Mouse (Mus musculus) embryonic fibroblast, embryonic 13.5 days (primary cell): ENCODE measurements around the gene Slamf8.

ENCODE experiments used
- CTCF ChIP-seq: IDR thresholded peaks from 2 replicates; pipeline ENCODE4 v1.5.1; 2011; ENCODE audit warnings: mild to moderate bottlenecking, control low read depth, low read length, moderate library complexity, borderline replicate concordance; ENCODE audit not compliant: insufficient read depth
- POLR2A ChIP-seq: IDR thresholded peaks from 2 replicates; pipeline ENCODE4 v1.6.1; 2011; ENCODE audit warnings: low read depth, mild to moderate bottlenecking, control low read depth, low read length, moderate library complexity

DNA sequence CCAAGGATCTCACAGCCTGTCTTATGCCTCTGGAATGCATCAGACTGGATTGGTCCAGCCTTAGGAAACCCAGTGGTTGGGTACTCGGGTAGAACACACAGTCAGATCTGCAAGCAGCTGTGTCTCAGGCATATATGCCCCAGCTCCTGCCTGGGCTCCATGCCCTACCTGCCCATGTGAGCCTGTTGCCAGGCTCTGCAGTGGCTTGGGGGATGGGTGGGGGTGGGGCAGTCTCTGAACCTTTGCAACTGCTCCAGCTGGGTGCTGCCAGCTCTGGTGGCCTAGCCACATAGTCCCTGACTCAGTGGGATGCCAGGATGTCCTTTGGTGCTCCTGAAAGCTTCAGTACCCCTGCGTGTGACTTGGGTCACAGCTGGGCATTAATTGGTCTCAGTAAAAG is 41.1 kb downstream of the Slamf8 start:
- no peak for TF ChIP-seq CTCF
- TF ChIP-seq POLR2A, result no peak
